Comparison of ENCODE assay signal across 7 mouse cellular contexts in genomic region chr2:162658997-162659396, GRCm38 (mm10). TPM values are rescaled to one million over a fixed set of nuclear protein-coding genes. Genes with fewer than 3 reads are reported as not detected.
DNase-seq lines count a peak whose midpoint lies in the region; ATAC-seq and TF ChIP-seq lines count a peak whose summit lies in the region.

No protein-coding gene starts in this region.

- no peaks in the 10 kb centered on the region for H3K9me3 ChIP-seq in limb, embryonic 10.5 days (replicated peaks)
- no peaks in the 10 kb centered on the region for H3K9me3 ChIP-seq in midbrain, embryonic 12.5 days
- no peaks in the 10 kb centered on the region for H3K9me3 ChIP-seq in stomach, embryonic 14.5 days (ENCODE audit: control insufficient read depth, low read depth, low read length)

- DNase-seq in adrenal gland, postnatal 36 days: peak; percentile 79 to 81
- peak; percentile 83 for DNase-seq in embryo, embryonic 11.5 days (ENCODE audit: low read depth, low spot score)
- peak; percentile 75 for DNase-seq in kidney, adult 2 months
- peak; percentile 95 for DNase-seq in limb, embryonic 10.5 days (ENCODE audit: low spot score)

- TF ChIP-seq POLR2A in kidney, adult 2 months (IDR thresholded peaks at IDR 0.05; ENCODE audit: low read depth, low read length): no peak

- H3K27ac ChIP-seq in kidney, adult 2 months (ENCODE audit: insufficient read depth, low read depth, low read length): no peak overlapping the region
- no peak overlapping the region for H3K27ac ChIP-seq in limb, embryonic 10.5 days
- no peak overlapping the region for H3K27ac ChIP-seq in midbrain, embryonic 12.5 days (replicated peaks)
- no peak overlapping the region for H3K27ac ChIP-seq in stomach, embryonic 14.5 days (ENCODE audit: low read length)

- H3K4me2 ChIP-seq in midbrain, embryonic 12.5 days (replicated peaks): peak overlapping the region; percentile 92
- H3K4me2 ChIP-seq in stomach, embryonic 14.5 days (replicated peaks; ENCODE audit: low read depth, low read length): peak overlapping the region; percentile 98; the same call in 1 of the 2 replicates

- peak; percentile 69 for ATAC-seq in granulocyte monocyte progenitor cell, adult 5-6 weeks (replicated peaks; ENCODE audit: poor library complexity, severe bottlenecking)
- ATAC-seq in midbrain, embryonic 12.5 days (ENCODE audit: low FRiP score, low read depth): no peak; the same call in 1 of the 2 replicates
- ATAC-seq in stomach, embryonic 14.5 days (ENCODE audit: insufficient number of reproducible peaks, insufficient read depth, low FRiP score, low read depth): no peak

- no peaks in the 10 kb centered on the region for H3K4me1 ChIP-seq in kidney, adult 2 months (ENCODE audit: control insufficient read depth, insufficient read depth, low read length)
- peaks cover 62% of the 10 kb centered on the region for H3K4me1 ChIP-seq in limb, embryonic 10.5 days
- peaks cover 32% of the 10 kb centered on the region for H3K4me1 ChIP-seq in midbrain, embryonic 12.5 days
- 0 out of 2 replicates have a peak, but pooled peaks cover 5% of the 10 kb centered on the region for H3K4me1 ChIP-seq in stomach, embryonic 14.5 days (ENCODE audit: control insufficient read depth, insufficient read depth, low read length)

- under 1% methylated on average over 18 of the region's 18 CpGs for WGBS in kidney, adult 2 months
- WGBS in limb, embryonic 10.5 days: under 1% methylated on average over 18 of the region's 18 CpGs
- under 1% methylated on average over 18 of the region's 18 CpGs for WGBS in midbrain, embryonic 12.5 days
- WGBS in stomach, embryonic 14.5 days: under 1% methylated on average over 18 of the region's 18 CpGs

- peak; percentile 89 for TF ChIP-seq CTCF in kidney, adult 2 months (conservative IDR thresholded peaks at IDR 0.05; ENCODE audit: insufficient read depth, insufficient read length, low read depth, low read length)

- peaks cover 2% of the 10 kb centered on the region; the same call in 1 of the 2 replicates for H3K27me3 ChIP-seq in kidney, adult 2 months (replicated peaks; ENCODE audit: control insufficient read depth, insufficient read depth, low read length)
- peaks cover 81% of the 10 kb centered on the region for H3K27me3 ChIP-seq in limb, embryonic 10.5 days (ENCODE audit: low read depth, poor library complexity, severe bottlenecking)
- H3K27me3 ChIP-seq in midbrain, embryonic 12.5 days: peaks cover 73% of the 10 kb centered on the region
- peaks cover 22% of the 10 kb centered on the region for H3K27me3 ChIP-seq in stomach, embryonic 14.5 days (ENCODE audit: control insufficient read depth, insufficient read depth, low read length)

- no peaks in the 10 kb centered on the region for H3K36me3 ChIP-seq in kidney, adult 2 months (ENCODE audit: control insufficient read depth, insufficient read depth, low read length)
- H3K36me3 ChIP-seq in limb, embryonic 10.5 days: no peaks in the 10 kb centered on the region
- no peaks in the 10 kb centered on the region for H3K36me3 ChIP-seq in midbrain, embryonic 12.5 days
- H3K36me3 ChIP-seq in stomach, embryonic 14.5 days (ENCODE audit: control insufficient read depth, insufficient read depth, low read length): no peaks in the 10 kb centered on the region

- H3K4me3 ChIP-seq in kidney, adult 2 months (ENCODE audit: insufficient read depth, low read depth, low read length): no peak overlapping the region
- H3K4me3 ChIP-seq in limb, embryonic 10.5 days: peak overlapping the region; percentile 67
- peak overlapping the region; percentile 63 for H3K4me3 ChIP-seq in midbrain, embryonic 12.5 days
- H3K4me3 ChIP-seq in stomach, embryonic 14.5 days (ENCODE audit: low read depth, low read length): 0 out of 2 replicates have a peak overlapping the region, but pooled peaks have one; percentile 8

- no peak overlapping the region for H3K9ac ChIP-seq in midbrain, embryonic 12.5 days (replicated peaks)
- H3K9ac ChIP-seq in stomach, embryonic 14.5 days (replicated peaks; ENCODE audit: low read depth, low read length): no peak overlapping the region

RNA-seq across cellular contexts. Expression of gene Ptprt, which starts 1.9 kb away (rescaled TPM):
- under 1 TPM; 0.07 to 0.16 TPM for total RNA-seq in adrenal gland, postnatal 36 days (2021)
- total RNA-seq in granulocyte monocyte progenitor cell, adult 5-6 weeks (2014; fragmentation: Nextera tagmentation): not detected in 2 replicates
- total RNA-seq in granulocyte monocyte progenitor cell, adult 5-6 weeks (2017): 0.13 TPM in 1 of 2 replicates, not detected in the other
- 0.03 and 0.05 TPM in 2 replicates for polyA plus RNA-seq in kidney, adult 2 months (2012; rRNA removed)
- polyA plus RNA-seq in limb, embryonic 10.5 days (2016; fragmentation: Nextera tagmentation; extraction: Ambion mirVana): 0.93 and 1.0 TPM in 2 replicates
- 2.3 and 3.4 TPM in 2 replicates for polyA plus RNA-seq in midbrain, embryonic 12.5 days (2016; fragmentation: Nextera tagmentation; extraction: Ambion mirVana)
- polyA plus RNA-seq in stomach, embryonic 14.5 days (2014; fragmentation: Nextera tagmentation; extraction: Ambion mirVana): 0.49 and 1.2 TPM in 2 replicates
